Mouse (Mus musculus) skeletal muscle tissue, adult 2 months (tissue): ENCODE data around the gene Zfp367.

Experiments
- DNase-seq: peaks from one replicate; pipeline ENCODE4 v3.0.0-alpha.2; 2012; ENCODE audit warnings: low read depth, low spot score

The Zfp367 gene

DNA sequence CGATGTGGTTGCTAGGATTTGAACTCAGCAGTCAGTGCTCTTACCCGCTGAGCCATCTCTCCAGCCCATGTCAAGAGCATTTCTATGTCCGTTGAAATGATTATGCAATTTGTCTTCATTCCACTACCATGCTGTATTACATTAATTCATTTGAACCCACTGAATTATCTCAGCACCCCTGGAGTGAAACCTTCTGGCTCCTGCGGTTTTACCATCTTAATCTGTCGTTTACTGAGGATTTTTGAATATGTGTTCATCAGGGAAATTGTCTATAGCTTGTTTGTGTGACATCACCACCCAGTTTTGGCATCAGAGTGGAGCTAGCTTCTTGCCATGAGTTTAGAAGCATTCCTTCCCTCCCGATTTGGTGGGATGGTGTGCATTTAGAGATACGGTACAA lies 62.0 kb downstream of the Zfp367 start:
- DNase-seq: no peak

DNA sequence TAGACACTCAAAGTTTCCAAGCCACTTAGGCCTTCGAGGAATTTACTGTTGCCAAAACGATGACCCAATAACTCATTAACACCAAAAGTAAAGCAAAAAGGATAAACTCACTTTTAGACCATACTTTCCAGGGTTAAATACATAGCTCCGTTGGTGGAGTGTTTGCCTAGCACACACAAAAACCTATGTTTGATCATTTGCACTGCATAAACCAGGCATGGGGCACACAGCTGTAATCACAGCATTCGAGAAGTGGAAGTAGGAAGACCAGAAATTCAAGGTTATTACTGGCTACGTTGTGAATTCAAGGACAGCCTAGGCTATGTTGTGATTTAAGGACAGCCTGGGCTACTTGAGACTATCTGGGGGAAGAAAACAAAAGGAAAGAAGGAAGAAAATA lies 62.7 kb downstream of the Zfp367 start:
- no peak for DNase-seq

DNA sequence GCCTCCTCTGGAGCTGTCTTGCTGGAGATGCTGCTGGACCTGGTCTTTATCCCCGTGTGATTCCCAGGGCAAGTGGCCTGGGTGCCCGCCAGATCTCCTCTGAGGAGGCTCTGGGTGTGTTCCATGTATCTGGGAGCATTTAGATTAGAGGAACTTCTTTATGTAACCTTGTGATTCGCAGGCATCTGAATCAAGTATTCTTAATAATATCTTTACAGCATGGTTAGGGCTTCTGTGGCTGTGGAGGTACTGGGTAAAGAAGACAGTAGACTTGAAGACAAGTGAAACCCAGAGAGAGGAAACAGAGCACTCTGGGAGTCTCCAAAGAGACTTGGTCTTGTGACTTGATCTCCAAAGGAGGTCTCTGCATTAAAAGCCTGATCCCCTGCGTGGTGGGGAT lies 63.9 kb downstream of the Zfp367 start, which contains the start of gene Hsd17b3:
Gene Hsd17b3 (minus strand): TSS at position 101 of the 400 bp plus-strand sequence.
- no peak for DNase-seq

DNA sequence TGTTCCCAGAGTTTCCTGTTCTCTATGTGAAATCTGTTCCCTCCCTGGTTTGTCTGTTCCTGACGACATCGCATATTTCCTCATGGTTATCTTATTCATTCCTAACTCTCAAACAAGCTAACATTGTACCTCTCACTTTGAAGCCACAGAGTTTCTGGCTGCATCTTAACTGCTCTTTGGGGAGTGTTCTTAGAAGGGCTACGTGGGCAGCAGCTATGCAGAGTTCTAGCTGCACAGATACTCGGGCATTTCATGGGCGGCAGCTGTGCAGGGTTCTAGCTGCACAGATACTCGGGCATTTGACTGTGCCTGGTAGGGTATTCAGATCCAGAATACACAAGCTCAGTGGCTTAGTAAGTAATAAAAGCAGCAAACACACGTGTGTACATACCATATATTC lies 64.9 kb downstream of the Zfp367 start:
- no peak for DNase-seq

DNA sequence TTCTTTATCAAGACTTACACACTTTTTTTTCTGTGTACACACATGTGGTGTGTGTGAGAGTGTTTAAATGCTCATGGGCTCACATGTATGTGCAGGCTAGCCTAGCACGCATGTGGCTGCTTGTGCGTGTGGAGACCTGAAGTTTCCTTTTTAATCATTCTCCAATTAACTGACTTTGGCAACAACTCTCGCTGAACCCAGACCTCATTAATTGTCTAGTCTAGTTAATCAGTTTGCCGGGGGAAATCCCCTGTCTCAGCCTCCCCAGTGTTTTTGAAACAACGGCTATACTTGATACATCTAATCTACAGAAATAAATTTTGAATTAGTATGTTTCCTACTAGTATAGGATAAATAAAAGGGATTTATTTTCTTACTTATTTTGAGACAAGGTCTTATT lies 67.0 kb downstream of the Zfp367 start:
- no peak for DNase-seq

DNA sequence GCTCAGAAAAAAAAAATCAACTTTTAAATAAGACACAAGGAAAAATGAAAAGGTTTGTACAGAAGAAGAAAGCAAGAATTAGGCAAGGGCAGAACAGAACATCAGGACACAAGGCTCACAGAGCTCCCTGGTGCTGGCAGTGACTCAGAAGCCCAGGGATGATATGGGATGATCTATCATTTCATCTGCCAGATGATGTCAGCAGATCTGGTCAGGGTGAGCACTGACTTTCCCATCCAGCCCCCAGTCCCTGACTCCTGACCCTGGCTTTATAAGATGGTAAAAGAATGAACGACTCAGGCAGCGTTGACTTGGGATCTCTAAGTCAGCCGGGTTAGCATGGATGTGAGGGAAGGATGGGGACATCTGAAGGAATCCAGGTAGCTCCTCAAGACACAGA lies 69.7 kb downstream of the Zfp367 start:
- DNase-seq: no peak
